Mouse (Mus musculus): ENCODE results near the gene Fshr.
"Not testable (repeated sequence)": the region's sequence is repeated elsewhere in the genome, so short reads cannot be mapped to it uniquely, and the experiment has no call there.

Gene Fshr

DNA sequence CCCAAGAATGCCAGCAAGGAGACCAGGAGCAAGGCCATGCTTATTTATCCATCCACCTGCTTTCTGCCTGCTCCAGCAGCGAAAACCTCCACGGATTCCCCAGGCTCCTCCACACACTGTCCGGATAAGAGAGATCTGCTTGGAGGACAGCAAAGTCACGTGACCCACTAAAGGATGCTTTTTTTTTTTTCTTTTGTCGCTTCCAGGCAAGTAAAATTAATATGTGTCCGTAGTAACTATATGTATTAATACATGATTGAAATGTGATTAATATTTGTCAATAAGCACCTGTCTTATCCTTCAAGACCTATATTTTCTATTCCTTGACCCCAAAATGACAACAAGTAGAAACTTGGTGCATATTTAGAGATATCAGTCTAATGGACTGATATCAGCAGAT, at the start of gene Fshr:
TSS of gene Fshr (minus strand) at position 101 of the 400 bp plus-strand sequence.
- no peak for DNase-seq (ENCODE audit: low read depth)

DNA sequence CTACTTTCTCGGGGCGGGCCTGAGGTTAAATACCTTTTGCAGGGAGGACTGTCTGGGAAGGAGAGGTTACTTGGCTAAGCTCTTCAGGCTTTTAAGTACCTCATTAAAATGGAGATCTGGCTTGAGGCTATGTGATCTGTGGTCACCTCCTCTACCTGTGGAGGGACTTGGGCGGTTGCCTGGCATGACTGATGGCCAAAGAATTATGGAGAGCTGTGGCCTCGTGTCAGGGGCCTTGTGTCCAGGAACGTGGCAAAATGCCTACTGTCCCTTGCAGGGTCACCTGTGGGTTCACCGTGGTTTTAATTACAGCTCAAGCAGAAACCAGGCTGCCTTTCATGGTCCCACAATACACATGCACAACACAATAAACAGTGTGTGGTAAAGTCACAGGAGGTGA, 1.7 kb upstream of the Fshr start:
- DNase-seq (ENCODE audit: low read depth), result no peak

DNA sequence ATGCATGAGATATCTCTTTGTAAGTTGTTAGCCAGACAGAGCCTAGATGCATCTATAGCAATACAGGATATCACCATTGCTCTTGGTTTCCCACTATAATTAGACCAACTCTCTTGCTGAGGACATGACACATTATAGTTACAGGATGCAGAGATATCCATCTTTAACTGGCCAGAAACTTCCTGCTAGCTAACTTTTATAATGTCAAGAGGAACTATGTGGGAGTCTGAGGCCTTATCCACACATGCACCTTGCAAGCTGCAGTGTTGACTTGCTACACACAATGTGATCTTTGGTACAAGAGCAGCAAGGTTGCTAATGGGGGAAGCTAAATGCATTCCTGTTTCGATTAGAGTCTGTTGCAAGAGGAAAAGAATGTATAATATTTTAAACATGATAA, 26.9 kb downstream of the Fshr start:
- peak; percentile 96 for DNase-seq (ENCODE audit: low read depth)

DNA sequence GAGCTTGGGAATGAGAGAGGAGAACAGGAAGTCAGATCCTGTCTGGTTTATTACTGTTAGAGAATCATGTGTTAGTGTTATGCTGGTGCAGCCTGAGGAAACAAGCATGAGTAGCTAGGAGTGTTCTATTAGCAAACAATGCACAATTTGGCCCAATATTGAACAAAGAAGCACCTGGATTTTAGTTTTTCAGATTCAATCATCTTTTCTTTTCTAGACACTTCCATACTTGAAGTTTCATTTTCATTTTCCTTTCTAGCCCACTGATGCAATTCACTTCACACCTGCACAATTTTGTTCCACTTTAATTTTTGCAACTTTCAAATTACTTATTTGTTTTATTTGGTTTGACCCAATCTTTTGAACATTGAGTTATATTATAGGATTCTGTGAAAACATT, 35.7 kb downstream of the Fshr start:
- DNase-seq (ENCODE audit: low read depth), result no peak

DNA sequence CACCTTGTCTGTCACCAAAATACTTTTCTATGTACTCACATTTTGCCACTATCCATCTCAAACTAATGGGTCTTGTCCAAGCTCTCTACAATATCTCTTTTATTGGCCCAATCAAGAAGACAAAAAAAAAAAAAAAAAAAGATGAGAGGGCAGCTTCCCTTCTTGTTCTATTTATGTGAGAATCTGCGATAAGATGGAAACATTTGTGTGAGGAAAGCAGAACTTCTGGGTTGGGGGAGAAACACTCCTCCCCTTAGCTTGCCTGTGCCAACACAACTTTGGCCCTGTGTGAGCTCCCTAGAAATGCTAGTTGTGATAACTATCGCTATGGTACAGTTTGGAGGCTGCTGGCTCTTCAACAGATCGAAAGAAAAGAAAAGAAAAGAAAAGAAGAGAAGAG, 38.0 kb downstream of the Fshr start:
- DNase-seq (ENCODE audit: low read depth), result no peak

DNA sequence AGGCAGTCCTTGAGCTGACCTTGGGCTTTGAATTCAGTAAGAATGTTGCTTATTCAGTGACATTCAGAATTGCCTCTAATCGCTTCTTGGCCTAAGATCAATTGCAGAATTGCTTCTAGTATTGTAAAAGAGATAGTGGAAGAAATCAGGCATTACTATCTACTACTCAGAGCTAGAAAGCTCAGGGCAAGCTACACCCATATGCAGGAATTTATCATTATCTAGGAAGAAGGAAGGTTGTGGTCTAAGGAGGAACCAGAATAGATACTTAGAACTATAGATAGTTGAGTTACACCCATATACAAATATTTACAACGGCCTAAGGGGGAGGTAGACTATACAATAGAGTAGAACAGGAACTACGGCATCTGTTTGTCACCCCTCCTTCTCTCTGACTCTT, 41.1 kb downstream of the Fshr start:
- DNase-seq (ENCODE audit: low read depth), result not testable (repeated sequence)

DNA sequence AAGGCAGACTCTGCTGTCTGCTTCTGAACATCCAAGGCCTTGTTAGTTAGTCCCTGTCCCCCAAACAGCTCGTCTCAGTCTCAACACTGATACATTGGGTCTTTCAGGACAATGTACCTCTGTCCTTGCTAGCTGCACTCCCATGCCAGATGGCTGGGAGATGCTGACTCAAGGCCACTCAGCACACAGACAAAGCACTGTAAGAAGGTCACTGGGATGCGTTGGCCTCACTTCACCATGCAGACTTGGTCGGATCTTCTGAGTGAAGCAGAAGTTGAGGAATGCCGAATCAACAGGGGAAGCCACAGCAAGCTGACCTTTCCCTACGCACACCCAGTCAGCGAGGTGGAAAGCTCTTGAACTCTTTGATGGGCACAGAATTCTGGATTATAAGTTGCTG, 55.7 kb downstream of the Fshr start:
- DNase-seq (ENCODE audit: low read depth), result no peak

DNA sequence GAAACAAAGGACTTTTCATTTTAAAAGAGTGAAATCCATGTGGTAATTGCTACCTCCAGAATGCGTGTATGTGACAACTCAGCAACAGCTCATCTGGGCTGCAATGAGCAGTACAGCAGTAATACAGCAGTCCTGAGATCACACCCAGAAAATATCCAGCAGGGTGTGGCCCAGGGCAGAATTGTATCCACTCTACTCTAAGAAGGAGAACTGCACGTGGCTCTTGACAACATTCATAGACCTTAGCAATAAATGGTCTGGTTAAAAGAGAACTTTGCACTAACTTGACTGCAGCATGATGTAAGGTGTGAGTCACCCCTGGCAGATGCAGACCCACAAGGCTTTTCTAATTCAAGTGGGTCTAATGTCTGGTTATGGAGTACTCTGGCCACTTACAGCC, 80.5 kb downstream of the Fshr start:
- DNase-seq (ENCODE audit: low read depth), result peak; percentile 33

DNA sequence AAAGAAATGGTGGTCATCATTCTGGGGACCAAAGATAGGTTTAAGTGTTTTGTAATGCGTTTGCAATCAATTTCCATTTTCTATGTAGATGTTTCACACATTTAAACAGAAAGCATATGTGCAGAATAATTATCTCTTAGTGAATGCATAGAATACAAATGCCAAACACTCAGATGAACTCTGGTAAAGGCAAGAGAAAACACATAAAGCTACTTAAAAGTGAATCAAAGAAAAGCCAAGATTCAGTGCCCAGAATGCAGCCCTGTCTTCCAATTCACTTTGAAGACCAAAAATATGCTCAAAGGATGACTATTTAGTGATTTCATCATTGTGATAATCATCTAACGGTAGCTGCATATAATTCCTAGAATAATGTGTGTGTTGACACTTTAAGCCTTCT, 81.2 kb downstream of the Fshr start:
- no peak for DNase-seq (ENCODE audit: low read depth)

DNA sequence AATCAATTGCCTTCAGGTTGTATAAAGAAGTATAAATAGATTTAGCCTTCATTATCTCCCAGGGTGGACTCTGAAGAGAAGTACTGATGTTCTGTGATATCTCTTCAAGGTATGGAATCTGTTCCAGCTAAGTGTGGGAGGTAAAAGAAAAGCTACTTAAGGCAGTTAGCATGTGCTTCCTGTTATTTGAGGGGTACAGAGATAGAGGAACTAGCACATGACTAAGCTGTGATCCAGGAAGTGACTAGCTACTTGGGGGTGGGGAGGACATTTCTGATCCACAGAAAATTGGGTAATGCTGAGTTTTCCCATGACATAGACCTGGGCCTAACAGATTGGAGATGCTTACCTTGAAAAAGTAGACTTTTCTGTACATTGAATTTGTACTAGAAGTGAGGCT, 86.5 kb downstream of the Fshr start:
- peak; percentile 72 for DNase-seq (ENCODE audit: low read depth)

DNA sequence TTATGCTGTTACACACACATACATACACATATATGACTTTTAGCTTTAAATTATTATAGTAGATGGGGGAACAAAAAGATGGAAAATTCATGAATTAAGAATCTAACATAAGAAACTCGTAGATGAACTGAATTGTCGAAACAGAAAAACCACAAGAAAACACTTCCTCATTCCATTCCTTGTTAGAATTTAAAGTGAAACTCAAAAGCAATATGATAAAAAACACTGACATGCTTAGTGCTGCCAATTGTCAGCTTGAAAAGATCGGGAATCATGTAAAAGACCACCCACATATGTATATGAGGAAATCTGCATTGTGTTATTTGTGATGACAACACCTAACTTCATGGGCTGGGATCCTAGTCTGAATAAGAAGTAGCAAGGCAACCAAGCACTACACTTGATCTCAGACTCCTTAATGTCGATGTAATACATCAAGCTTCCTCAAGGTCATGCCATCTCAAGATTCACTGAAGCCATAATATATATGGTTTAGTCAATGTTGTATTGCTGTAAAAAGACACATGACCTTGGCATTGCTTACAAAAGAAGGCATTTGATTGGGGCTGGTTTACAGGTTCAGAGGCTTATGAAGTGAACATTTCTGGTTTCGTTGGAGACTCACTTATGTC, 99.6 kb downstream of the Fshr start:
- DNase-seq (ENCODE audit: low read depth), result peak; percentile 46

DNA sequence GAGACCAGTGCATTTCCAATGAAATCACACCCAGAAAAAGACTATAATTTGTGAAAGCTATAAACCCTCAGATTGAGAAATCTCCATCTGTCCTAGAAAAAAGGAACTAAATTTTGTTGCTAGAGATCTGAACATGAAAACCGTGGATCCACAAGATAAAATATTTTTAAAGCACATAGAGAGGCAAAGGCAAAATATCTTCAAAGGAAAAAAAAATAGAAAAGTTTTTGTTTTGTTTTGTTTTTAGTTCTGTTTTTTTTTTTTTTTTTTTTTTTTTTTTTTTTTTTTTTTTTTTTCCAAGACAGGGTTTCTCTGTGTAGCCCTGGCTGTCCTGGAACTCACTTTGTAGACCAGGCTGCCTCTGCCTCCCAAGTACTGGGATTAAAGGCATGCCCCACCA, 100.7 kb downstream of the Fshr start:
- DNase-seq (ENCODE audit: low read depth), result peak; percentile 3

DNA sequence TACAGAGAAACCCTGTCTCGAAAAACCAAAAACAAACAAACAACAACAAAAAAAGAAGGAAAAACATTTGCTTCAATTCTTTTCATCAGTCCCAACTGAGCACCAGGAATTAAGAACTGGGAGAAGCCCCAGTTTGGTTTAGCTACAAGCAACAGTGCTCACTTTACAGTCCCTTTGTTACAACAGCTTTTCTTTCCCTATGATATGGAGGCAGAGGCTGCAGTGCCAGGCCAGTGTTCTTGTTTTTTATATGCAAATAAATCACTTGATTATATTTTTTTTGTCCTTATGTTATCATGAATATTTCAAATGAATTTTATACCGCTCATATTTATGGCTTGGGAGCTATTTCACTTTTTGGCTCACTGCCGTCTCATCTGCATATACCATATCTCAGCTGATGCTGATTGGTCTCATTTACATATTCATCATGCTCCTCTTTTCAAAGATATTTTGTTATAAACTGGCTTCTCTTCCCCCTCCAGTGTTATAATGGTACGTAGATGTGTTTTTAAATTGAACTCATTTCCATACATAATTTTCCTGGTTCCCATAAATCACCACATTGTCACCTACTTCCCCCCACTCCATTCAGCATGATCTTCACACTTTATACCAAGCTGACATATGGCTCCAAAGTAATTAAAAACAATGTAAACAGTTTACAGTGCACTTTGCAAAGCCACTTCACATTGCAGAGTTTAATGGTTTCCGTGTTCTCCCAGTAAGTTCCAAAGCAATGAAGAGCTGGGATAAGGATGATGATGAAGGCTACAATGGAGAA, 110.6 kb downstream of the Fshr start:
- no peak for DNase-seq (ENCODE audit: low read depth)

DNA sequence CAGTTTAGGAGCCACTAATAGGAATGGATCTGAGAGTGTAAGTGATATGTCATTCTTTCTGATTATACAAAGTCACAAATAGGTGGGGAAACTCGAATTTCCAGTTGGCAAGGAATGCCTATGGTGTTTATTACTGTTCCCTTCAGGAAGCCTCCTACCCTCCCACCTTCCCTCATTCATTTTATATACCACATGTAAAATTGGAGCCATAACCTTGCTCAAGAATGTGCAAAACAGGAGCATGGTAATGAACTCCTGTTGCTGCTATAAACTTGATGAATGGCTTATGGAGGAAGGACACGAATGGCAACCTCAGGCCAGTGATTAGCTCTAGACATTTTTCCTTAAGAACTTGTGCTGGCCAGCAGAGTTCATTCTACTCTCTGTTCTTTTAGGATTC, 117.6 kb downstream of the Fshr start:
- DNase-seq (ENCODE audit: low read depth), result no peak

DNA sequence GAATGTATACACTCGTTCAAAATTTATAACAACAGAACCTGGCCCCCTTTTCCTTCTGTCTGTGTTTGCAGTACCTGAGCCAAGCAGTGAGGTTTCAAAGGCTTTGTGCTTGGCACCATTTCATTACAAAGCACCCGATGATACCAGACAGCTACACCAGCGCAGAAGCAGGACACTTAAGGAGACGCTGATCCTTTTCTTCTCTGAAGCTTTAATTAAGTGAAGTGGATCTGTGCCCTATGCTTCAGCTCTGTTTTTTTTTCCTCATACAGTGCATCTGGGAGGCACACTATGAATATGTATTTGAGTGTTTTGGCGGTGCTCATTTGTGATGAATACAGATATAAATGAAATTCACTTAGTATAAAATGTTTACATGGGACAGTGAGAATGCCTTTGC, 120.8 kb downstream of the Fshr start:
- DNase-seq (ENCODE audit: low read depth), result no peak

DNA sequence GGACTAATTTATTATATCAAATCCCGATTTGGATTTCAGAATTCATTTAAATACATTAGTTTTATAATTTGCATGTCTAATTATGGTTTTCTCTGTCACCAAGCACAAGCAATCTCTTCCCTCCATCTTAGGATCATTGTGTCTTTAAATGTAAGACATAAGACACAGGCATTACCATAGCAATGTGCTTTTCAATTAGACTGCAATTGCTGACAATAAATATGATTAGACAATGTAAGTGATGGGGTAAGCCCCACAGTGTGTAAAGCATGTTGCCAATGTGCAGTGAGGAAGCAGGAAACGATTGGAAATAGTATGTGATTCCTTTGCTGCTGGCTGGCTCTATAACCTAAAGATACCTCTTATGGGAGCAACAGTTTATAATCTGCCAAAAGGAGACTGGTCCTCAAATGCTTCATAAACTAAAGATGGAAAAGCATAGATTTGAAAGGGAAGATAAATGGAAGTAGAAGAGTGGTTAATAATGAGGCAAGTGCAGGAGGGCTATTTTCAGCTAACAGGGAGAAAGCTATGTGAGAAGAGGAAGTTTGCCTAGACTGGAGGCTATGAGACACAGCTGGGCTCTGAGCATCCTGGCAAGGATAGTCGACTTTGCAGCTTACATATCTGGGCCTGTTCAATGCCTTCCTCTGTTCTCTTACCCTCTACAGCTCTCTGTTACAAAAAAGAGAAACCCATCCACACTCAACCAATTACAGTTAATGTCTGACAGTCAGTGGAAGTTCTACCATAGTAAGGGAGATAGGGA, 136.0 kb downstream of the Fshr start:
- no peak for DNase-seq (ENCODE audit: low read depth)

DNA sequence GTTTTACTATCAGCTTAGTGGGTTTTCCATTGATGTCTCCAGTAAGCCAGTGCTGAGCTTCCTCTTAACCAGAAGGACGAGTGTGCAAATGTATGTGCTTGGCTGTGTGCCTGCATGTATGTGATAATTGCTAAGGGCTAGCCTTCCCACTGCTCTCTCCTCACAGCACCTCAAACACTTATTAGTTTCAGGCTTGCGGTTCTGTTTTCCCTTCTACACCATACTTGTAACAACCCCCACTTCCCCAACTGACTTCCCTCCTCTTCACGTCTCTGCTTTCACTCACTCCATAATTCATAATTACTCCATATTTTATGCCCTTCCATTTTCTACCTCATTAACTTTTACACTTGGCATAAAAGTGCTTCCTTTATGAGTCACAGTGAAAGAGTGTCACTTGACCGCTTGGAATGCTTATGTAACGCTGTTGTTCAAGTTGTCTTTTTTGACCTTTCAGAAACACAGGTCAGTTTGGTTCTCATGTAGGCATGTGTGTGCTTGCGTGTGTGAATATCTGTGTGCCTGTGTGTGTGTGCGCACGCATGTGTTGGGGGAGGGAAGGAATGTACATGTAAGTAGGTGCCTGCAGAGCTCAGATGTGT, 138.0 kb downstream of the Fshr start:
- peak; percentile 8 for DNase-seq (ENCODE audit: low read depth)

DNA sequence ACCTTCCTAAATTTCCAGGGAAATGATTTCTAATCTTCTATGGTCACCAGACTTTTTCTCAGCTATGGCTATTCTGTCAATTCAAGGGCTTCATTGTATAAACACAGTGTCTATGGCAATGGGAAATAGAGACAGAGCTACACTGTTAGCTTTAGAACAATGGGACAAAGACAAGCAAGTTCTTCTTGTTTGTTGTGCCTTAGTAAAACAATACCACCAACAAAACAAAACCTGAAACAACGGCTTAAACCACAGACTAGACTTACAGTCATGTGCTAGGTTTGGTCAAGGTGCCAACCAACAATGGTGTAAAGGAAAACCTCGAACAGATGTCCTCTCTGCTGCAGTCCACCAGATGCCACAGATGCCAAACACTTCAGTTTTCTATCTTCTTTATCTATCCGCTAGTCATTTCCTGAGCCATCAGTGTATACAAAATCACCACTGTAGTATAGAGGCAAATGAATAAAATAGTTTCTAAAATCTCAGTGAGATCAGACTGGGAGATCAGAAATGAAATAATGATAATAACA, 149.4 kb downstream of the Fshr start:
- DNase-seq (ENCODE audit: low read depth), result peak; percentile 78

DNA sequence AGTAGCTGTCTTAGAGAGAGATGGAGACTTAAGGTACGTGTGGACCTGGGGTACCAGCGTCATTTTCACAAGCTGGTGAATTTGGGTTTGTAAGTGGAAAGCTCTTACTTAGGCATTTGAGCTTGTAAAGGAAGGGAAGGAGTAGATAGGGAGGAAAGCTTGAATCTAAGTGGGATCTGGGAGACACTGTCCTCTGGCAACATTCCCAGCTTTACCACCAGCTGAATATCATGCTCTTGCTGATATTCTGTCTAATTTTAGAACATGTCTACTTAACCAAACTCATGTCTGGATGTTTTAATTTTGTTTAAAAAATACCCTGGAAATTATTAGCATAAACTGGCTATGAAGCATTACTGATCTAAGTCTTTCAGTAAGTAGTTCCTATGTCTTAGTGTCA, 151.4 kb downstream of the Fshr start:
- no peak for DNase-seq (ENCODE audit: low read depth)

DNA sequence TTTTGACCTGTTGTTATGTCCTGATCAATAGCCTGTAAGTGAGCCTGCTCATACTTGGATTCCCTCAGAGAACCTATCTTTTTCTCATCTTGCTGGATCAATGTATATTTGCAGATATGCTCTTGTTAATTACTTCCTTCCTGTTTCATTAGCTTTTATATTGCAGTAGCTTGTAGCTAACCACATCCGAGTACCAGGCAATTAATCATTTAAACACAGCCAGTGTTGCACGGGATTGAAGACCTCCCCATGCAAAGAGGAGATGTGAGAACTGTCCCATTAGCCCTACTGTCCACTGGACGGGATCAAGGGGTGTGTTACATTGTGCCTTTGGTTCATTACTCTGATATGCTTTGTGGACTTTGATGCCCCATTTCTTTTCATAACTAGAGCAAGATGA, 154.5 kb downstream of the Fshr start:
- DNase-seq (ENCODE audit: low read depth), result peak; percentile 8

DNA sequence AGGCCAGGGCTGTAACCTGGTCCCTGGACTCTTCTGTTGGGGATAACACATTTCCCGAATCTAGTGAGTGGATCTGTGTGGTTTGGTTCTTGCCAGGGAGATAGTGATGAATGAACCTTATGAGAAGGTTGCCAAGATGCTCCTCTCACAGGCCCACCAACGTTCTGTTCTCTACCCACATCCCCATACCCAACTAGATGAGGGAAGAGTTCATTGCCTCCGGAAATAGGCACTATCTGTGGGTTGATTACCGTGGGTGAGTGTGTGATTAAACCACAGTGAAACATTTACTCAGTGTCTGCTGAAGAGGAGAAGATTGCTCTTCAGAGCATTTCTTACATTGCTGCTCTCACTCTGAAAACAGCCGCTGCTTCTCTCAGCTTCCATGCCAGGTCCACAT, 163.8 kb downstream of the Fshr start:
- DNase-seq (ENCODE audit: low read depth), result no peak

DNA sequence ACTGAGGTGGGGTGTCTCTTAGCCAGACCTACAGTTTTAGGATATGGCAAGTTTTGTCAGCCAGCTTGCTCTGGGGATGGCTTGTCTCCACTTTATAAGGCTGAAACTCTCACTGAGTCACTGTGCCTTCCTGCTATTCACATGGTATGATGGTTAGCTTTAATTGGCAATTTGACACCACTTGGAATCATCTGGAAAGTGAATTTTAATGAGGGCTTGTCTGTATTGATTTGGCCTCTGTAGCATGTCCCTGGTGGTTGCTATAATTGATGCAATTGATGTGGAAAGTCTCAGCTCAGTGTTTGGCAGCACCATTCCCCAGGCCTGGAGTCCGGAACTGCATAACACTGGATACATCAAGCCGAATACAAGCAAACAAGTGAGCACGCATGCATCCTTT, 164.4 kb downstream of the Fshr start:
- DNase-seq (ENCODE audit: low read depth), result no peak

DNA sequence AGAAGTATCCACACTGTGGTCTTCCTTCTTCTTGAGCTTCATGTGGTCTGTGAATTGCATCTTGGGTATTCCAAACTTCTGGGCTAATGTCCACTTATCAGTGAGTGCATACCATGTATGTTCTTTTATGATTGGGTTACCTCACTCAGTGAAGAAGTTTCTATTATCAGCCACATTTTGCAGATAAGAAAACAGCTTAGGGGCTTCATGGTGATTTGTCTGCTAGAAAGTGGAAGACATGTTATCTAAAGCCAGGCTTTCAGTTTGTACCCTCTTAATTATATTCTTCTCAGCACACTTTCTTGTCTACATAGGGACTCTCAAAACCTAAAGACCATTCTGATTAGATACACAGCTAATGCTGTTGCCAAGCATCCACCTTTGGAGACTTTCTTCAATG, 165.8 kb downstream of the Fshr start:
- DNase-seq (ENCODE audit: low read depth), result no peak

All from 416B (cell line).